Mouse (Mus musculus): ENCODE measurements at regions not wholly inside any gene's neighbourhood (a gene's known extent, or its start where the extent isn't known, plus 50 kb on each side); places are given as distances from the start of the nearest gene placed in this dataset.
"Not testable (repeated sequence)": the region's sequence is repeated elsewhere in the genome, so short reads cannot be mapped to it uniquely, and the experiment has no call there.

- no peak for DNase-seq (ENCODE audit: extremely low read depth)
- peaks cover 2 to 17% of the 10 kb centered on the region in 2 experiments; a peak in 2 of 4 replicates for H3K4me1 ChIP-seq (ENCODE audit: control insufficient read depth in 1 of 2, insufficient read depth in 2 of 2)
- H3K9me3 ChIP-seq (replicated peaks; ENCODE audit: low read length): no peaks in the 10 kb centered on the region
- H3K9ac ChIP-seq (ENCODE audit: insufficient read depth, low read depth): no peak overlapping the region
- no peaks in the 10 kb centered on the region for H3K27me3 ChIP-seq (replicated peaks)
- in situ Hi-C loops (cut with MboI; ENCODE audit: low pct_ligation_motif_present, low pct_unique_long_range_greater_than_20kb, low sequenced_read_pairs): no loop called here
- no peaks in the 10 kb centered on the region for H3K36me3 ChIP-seq (replicated peaks in 1 of 2; ENCODE audit: control insufficient read depth in 1 of 2, insufficient read depth in 1 of 2, low read length in 1 of 2)
- dilution Hi-C loops (cut with MboI; ENCODE audit: extremely low pct_ligation_motif_present, extremely low pct_unique_long_range_greater_than_20kb, low sequenced_read_pairs): no loop called here
- TF ChIP-seq ELF1 (IDR thresholded peaks at IDR 0.05; ENCODE audit: low read depth, low read length) (no peak), UBTF (IDR thresholded peaks at IDR 0.05; ENCODE audit: low read depth, low read length) (no peak), TBP (conservative IDR thresholded peaks at IDR 0.05; ENCODE audit: low read depth, low read length) (no peak), ZKSCAN1 (IDR thresholded peaks at IDR 0.05; ENCODE audit: borderline replicate concordance, low read depth, low read length) (no peak), CHD2 (IDR thresholded peaks at IDR 0.05; ENCODE audit: low read length) (no peak)
- no peaks in the 10 kb centered on the region for H3K79me2 ChIP-seq (replicated peaks; ENCODE audit: control insufficient read depth, extremely low read depth, insufficient read depth, poor library complexity, severe bottlenecking)
- no peak overlapping the region for H3K4me2 ChIP-seq (ENCODE audit: insufficient read depth, low read depth, poor library complexity, severe bottlenecking)
- no peak overlapping the region for H3K4me3 ChIP-seq (replicated peaks in 1 of 3; ENCODE audit: low read depth in 2 of 3, low read length in 2 of 3, poor library complexity in 1 of 3)
- H3K27ac ChIP-seq (ENCODE audit: insufficient read depth, low read depth): no peak overlapping the region
These were observed 365.0 kb upstream of the Agtr1b start for GRCm38 (mm10) chr3:20732005-20732404.

DNA sequence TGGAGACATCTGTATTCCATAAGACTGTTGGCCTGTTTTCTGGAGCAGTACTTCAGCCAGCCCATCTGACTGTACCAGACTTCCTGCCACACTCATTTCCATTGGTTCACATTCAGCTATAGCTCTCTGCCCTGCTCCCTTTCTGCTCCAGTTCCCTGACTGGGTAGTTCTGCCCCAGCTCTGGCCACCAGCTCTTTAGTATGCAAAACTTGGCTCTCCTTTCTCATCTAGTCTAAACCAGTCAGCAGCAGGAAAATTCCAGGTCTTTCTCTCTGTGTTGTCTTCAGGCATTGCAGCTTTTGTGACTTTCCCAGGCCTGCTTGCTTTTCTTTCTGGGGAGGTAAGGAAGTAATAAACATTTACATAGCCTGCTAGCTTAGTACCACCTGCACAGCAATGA lies 363.5 kb upstream of the Agtr1b start:
- Histone ChIP-seq H3K4me2 (ENCODE audit: insufficient read depth, low read depth, poor library complexity, severe bottlenecking) (no peak overlapping the region), H3K9ac (ENCODE audit: insufficient read depth, low read depth) (no peak overlapping the region), H3K4me3 (replicated peaks in 1 of 3; ENCODE audit: low read depth in 2 of 3, low read length in 2 of 3, poor library complexity in 1 of 3) (no peak overlapping the region), H3K4me1 (ENCODE audit: control insufficient read depth in 1 of 2, insufficient read depth in 2 of 2) (peaks cover 2 to 17% of the 10 kb centered on the region in 2 experiments; a peak in 2 of 4 replicates), H3K79me2 (replicated peaks; ENCODE audit: control insufficient read depth, extremely low read depth, insufficient read depth, poor library complexity, severe bottlenecking) (no peaks in the 10 kb centered on the region), H3K27ac (ENCODE audit: insufficient read depth, low read depth) (no peak overlapping the region), H3K27me3 (replicated peaks) (no peaks in the 10 kb centered on the region), H3K36me3 (replicated peaks in 1 of 2; ENCODE audit: control insufficient read depth in 1 of 2, insufficient read depth in 1 of 2, low read length in 1 of 2) (no peaks in the 10 kb centered on the region), H3K9me3 (replicated peaks; ENCODE audit: low read length) (no peaks in the 10 kb centered on the region)
- in situ Hi-C loops (cut with MboI; ENCODE audit: low pct_ligation_motif_present, low pct_unique_long_range_greater_than_20kb, low sequenced_read_pairs): no loop called here
- TF ChIP-seq MYC (IDR thresholded peaks at IDR 0.05; ENCODE audit: low read depth, low read length) (no peak), SIN3A (IDR thresholded peaks at IDR 0.05; ENCODE audit: low read length) (no peak), BHLHE40 (IDR thresholded peaks at IDR 0.05; ENCODE audit: low read depth, low read length) (no peak)
- dilution Hi-C loops (cut with MboI; ENCODE audit: extremely low pct_ligation_motif_present, extremely low pct_unique_long_range_greater_than_20kb, low sequenced_read_pairs): no loop called here
- DNase-seq (ENCODE audit: extremely low read depth): peak; percentile 32

DNA sequence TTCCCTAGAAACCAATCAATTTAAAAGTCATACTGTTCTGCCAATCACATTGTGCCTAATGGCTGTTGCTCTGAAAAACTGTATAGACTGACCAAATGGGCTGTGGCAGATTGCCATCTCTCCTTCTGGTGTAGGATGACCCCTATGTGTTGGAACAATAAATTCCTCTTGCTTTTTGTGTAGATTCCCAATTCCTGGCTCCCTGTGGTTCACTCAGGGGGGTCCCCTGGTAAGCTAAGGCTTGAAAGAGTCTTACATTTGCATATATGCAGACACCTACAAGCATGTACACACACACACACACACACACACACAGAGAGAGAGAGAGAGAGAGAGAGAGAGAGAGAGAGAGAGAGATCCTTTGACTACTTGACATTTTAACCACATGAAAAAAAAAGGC lies 362.8 kb upstream of the Agtr1b start:
- H3K79me2 ChIP-seq (replicated peaks; ENCODE audit: control insufficient read depth, extremely low read depth, insufficient read depth, poor library complexity, severe bottlenecking); H3K4me2 ChIP-seq (ENCODE audit: insufficient read depth, low read depth, poor library complexity, severe bottlenecking); H3K36me3 ChIP-seq (replicated peaks in 1 of 2; ENCODE audit: control insufficient read depth in 1 of 2, insufficient read depth in 1 of 2, low read length in 1 of 2); H3K27me3 ChIP-seq (replicated peaks); dilution Hi-C loops (cut with MboI; ENCODE audit: extremely low pct_ligation_motif_present, extremely low pct_unique_long_range_greater_than_20kb, low sequenced_read_pairs); in situ Hi-C loops (cut with MboI; ENCODE audit: low pct_ligation_motif_present, low pct_unique_long_range_greater_than_20kb, low sequenced_read_pairs); H3K9ac ChIP-seq (ENCODE audit: insufficient read depth, low read depth); H3K9me3 ChIP-seq (replicated peaks; ENCODE audit: low read length); DNase-seq (ENCODE audit: extremely low read depth); H3K27ac ChIP-seq (ENCODE audit: insufficient read depth, low read depth); H3K4me3 ChIP-seq (replicated peaks in 1 of 3; ENCODE audit: low read depth in 2 of 3, low read length in 2 of 3, poor library complexity in 1 of 3): not testable (repeated sequence)
- peak; percentile 65 for TF ChIP-seq ZNF384 (IDR thresholded peaks at IDR 0.05; ENCODE audit: low read depth, low read length)
- peaks cover 2 to 17% of the 10 kb centered on the region in 2 experiments; a peak in 2 of 4 replicates for H3K4me1 ChIP-seq (ENCODE audit: control insufficient read depth in 1 of 2, insufficient read depth in 2 of 2)
